Mouse (Mus musculus) left cerebral cortex, postnatal 36 days (tissue): ENCODE measurements at regions not wholly inside any gene's neighbourhood (a gene's known extent, or its start where the extent isn't known, plus 50 kb on each side); places are given as distances from the start of the nearest gene placed in this dataset.

Source experiments
- DNase-seq, 2 experiments: peaks; one replicate each; pipeline ENCODE4 v3.0.0; 2021 to 2022; ENCODE audit warnings: low spot score in 2 of 2, mixed read lengths in 1 of 2
- intact Hi-C: fragments of 180-260 bp; cut with DNase I; formaldehyde crosslinking; loops from one replicate; pipeline ENCODE4 v1.15.1; 2025

- intact Hi-C loops = no loop called here
- no peak for DNase-seq
Measured at GRCm38 (mm10) chr5:74121861-74122630, 53.8 kb upstream of the Usp46 start.

- intact Hi-C loops = no loop called here
- DNase-seq = peak; percentile 31 to 53
Measured at GRCm38 (mm10) chr5:74126015-74126896, 58.0 kb upstream of the Usp46 start.

- intact Hi-C loops = no loop called here
- DNase-seq = no peak
Measured at GRCm38 (mm10) chr5:74127518-74127917, 59.3 kb upstream of the Usp46 start.

- intact Hi-C loops = no loop called here
- DNase-seq = no peak
Measured at GRCm38 (mm10) chr5:74129636-74130035, 61.4 kb upstream of the Usp46 start.

GRCm38 (mm10) chr5:74132671-74133070 lies 62.4 kb upstream of the Rasl11b start:
- DNase-seq = no peak
- intact Hi-C loops = no loop called here

GRCm38 (mm10) chr5:74136377-74136776 lies 58.7 kb upstream of the Rasl11b start:
- intact Hi-C loops = no loop called here
- DNase-seq = no peak

GRCm38 (mm10) chr5:74136868-74137439 lies 58.1 kb upstream of the Rasl11b start:
- intact Hi-C loops = no loop called here
- DNase-seq = no peak

- intact Hi-C loops = no loop called here
- DNase-seq = no peak
Measured at GRCm38 (mm10) chr5:74143994-74144393, 51.1 kb upstream of the Rasl11b start.

GRCm38 (mm10) chr5:74144765-74145164 lies 50.3 kb upstream of the Rasl11b start:
- intact Hi-C loops = no loop called here
- no peak for DNase-seq
